In genomic region chr17:29497481-29497880, GRCm38 (mm10) we compare ENCODE assay signal across 31 mouse cellular contexts. TPM values are rescaled to one million over a fixed set of nuclear protein-coding genes. Genes with fewer than 3 reads are reported as not detected.
"Had no signal": no experiment of that assay in that cellular context is flagged by ENCODE, and none has a peak within 500 bp of the region (broad histone marks: within the 10 kb centered on the region; RNA-seq: fewer than 3 reads in every experiment).

No protein-coding gene starts in this region.

RNA-seq across cellular contexts. Expression of gene Gm17657, which starts 52.0 kb away (rescaled TPM):
- total RNA-seq: gastrocnemius, adult 2 months; gastrocnemius, postnatal 10 days; gastrocnemius, postnatal 25 days; gastrocnemius, postnatal 4 days; granulocyte monocyte progenitor cell, adult 5-6 weeks; heart, adult 18-20 months; heart, adult 8-10 months; heart, postnatal 14 days; heart, postnatal 36 days; hematopoietic stem cell, adult 5-6 weeks; hindbrain, postnatal 0 days; layer of hippocampus, adult 2 months; layer of hippocampus, postnatal 10 days; layer of hippocampus, postnatal 25 days; left cerebral cortex, adult 2 months; left cerebral cortex, postnatal 14 days; left cerebral cortex, postnatal 36 days had no signal
- polyA plus RNA-seq: frontal cortex, adult 2 months; heart, embryonic 10.5 days; heart, embryonic 12.5 days; heart, embryonic 15.5 days; heart, postnatal 0 days; hindbrain, embryonic 11.5 days; hindbrain, embryonic 13.5 days; hindbrain, embryonic 15.5 days; hindbrain, postnatal 0 days; intestine, embryonic 15.5 days; intestine, postnatal 0 days; kidney, embryonic 14.5 days; kidney, embryonic 16.5 days; limb, embryonic 10.5 days; limb, embryonic 12.5 days had no signal

RNA-seq across cellular contexts. Expression of gene Tmem217, which starts 54.7 kb away (rescaled TPM):
- total RNA-seq: gastrocnemius, adult 2 months; gastrocnemius, postnatal 10 days; gastrocnemius, postnatal 25 days; gastrocnemius, postnatal 4 days; granulocyte monocyte progenitor cell, adult 5-6 weeks; heart, adult 18-20 months; heart, adult 8-10 months; heart, postnatal 14 days; heart, postnatal 36 days; hematopoietic stem cell, adult 5-6 weeks; hindbrain, postnatal 0 days; layer of hippocampus, adult 2 months; layer of hippocampus, postnatal 10 days; left cerebral cortex, adult 2 months; left cerebral cortex, postnatal 36 days had no signal
- polyA plus RNA-seq: intestine, postnatal 0 days had no signal
